Mouse (Mus musculus): ENCODE data around the gene E130309D02Rik.

Gene E130309D02Rik

GRCm38 (mm10) chr5:143308825-143309224 lies 6.3 kb downstream of the E130309D02Rik start:
- no peak for DNase-seq

GRCm38 (mm10) chr5:143304251-143304650 lies 10.9 kb downstream of the E130309D02Rik start:
- DNase-seq, result peak; percentile 23

GRCm38 (mm10) chr5:143301296-143301695 lies 13.9 kb downstream of the E130309D02Rik start:
- peak; percentile 18 for DNase-seq

GRCm38 (mm10) chr5:143299686-143300085 lies 15.5 kb downstream of the E130309D02Rik start:
- DNase-seq, result peak; percentile 72

DNA sequence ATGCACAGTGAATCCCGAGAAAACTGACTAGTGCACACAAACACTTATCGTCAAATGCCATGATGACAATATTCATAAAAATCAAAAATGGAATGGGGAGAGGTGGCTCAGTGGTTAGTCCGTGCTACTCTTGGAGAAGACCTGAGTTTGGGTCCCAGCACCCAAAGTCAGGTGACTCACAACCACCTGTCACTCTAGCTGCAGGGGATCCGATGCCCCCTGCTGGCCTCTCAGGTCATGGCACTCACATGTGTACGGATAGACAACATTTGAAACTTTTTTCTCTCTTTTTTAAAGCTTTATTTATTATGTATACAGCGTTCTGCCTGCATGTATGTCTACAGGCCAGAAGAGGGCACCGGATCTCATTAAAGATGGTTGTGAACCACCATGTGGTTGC lies 16.8 kb downstream of the E130309D02Rik start:
- DNase-seq, result no peak

DNA sequence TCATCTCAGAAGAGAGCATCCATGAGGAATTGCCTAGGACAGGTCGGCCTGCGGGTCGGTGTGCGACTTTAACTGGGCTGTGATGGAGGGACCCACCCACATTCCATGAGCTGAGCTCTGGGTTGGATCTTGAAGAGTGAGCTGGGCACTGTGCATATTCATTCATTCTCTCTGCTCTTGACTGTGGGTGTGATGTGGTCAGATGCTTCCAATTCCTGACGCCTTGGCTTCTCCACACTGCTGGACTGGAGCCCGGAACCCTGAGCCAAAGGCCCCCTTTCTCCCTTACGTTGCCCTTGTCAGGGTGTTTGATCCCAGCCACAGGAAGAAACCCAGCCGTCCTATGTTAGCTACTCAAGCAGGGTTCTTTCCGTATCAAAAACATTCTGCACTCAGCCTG lies 17.2 kb downstream of the E130309D02Rik start:
- DNase-seq, result no peak

DNA sequence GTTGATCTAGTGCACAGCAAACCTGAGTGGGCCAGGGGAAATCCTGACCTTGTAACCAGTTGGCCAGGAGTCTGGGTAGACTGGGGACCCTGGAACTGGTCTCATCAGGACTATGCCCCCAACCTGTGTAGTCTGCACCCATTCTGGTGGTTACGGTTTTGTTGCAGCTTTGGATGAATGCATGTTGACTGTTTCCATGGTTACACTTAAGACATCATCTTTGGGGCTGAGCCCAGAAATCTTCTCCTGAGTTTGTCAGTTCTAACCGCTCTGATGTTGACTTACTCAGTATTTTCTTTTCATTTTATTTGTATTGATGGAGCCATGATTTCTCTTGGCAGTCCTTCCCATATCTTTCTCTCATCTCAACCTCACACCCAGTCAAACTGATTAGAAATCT lies 19.8 kb downstream of the E130309D02Rik start:
- no peak for DNase-seq

DNA sequence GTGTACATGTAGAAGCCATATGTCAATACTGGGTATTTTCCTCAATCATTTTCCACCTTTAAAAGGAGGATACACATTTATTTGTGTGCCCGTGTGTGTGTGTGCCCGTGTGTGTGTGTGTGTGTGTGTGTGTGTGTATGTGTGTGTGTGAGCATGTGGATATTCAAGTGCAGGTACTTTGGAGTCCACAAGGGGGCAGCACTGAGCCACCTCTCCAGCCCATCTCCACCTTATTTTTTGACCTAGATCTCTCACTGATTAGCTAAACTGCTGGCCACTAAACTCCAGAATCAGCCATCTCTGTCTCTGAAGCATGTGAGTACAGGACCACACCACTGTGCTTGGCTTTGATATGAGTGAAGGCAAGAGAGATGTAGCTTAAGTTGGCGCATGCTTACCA lies 20.3 kb downstream of the E130309D02Rik start:
- DNase-seq, result no peak

GRCm38 (mm10) chr5:143293404-143293803 lies 21.8 kb downstream of the E130309D02Rik start, which contains the start of gene Zfp853:
Zfp853 (minus strand) TSS chr5:143293623.
- DNase-seq, result no peak

DNA sequence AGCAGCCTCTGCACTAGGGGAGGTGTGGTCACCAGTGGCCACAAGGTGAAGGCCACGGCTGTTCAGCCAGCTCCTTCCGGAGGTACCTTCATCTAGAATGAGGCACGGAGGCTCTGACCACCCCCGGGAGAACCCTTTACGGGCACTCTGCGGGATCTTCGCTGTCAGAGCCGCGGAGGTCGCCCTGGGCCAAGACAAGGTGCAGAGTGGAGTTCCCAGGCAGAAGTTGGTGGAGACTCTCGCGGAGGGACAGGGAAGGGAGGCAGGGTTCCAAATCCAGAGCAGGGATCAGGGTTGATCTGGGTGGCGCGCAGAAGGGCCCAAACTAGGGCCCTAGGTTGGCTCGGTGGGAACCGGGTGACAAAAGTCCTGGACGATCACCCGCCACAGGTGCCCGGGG lies 22.3 kb downstream of the E130309D02Rik start:
- DNase-seq, result no peak

GRCm38 (mm10) chr5:143289299-143289698 lies 25.9 kb downstream of the E130309D02Rik start:
- no peak for DNase-seq

GRCm38 (mm10) chr5:143288378-143288911 lies 26.7 kb downstream of the E130309D02Rik start:
- no peak for DNase-seq

- DNase-seq, result no peak
Observed at GRCm38 (mm10) chr5:143287774-143288328, 27.3 kb downstream of the E130309D02Rik start.

DNA sequence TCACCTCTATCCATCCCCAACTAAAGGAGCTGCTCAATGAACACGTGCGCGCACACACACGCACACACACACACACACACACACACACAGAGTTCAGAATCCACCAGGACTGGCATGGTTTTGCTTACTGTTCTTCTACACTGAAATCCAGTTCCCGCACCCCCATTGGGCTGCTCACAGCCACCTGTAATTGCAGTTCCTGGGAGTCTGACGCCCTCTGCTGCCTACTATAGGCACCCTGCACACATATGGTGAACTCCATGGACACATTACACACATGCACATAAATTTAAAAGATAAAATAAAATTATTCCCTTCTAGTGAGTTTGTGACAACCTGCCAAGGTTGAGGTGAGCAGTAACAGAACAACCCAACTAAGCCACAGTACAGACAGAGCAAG lies 30.4 kb downstream of the E130309D02Rik start:
- DNase-seq, result peak; percentile 17

GRCm38 (mm10) chr5:143279247-143279646 lies 35.9 kb downstream of the E130309D02Rik start:
- no peak for DNase-seq

- DNase-seq, result no peak
Observed at GRCm38 (mm10) chr5:143275761-143276160, 39.4 kb downstream of the E130309D02Rik start.

DNA sequence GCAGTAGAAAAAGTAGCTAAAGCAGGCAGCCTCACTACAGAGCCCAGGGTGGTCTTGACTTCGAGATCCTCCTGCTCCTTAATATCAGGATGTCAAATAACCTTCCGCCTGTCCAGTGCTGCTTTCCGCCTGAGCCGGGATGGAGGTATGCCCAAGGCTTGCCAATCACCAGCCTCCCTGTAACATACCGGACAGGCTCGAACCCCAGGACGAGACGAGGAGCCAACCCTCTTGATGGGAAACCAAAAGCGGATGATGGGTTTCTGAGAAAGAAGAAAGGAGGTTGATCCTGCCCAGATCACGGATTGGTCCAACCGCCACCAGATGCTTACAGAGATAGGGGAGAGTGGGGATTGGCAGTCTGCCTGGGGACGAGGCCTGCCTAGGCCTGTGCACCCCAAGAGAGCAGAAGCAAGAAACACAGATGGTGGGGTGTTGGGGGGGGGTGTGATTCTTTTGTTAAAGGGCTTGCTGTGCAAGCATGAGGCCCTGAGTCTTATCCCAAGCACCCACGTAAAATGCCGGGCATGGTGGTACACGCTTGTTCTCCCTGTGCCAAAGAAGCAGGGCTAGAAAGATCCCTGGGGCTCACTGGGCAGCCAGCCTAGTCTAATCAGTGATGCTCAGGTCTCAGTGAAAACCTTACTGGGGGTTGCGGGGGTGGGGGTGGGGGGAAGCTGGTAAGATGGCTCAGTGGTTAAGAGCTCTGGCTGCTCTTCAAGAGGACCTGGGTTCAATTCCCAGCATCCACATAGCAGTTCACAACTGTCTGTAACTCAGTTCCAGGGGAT lies 42.4 kb downstream of the E130309D02Rik start:
- DNase-seq, result no peak

DNA sequence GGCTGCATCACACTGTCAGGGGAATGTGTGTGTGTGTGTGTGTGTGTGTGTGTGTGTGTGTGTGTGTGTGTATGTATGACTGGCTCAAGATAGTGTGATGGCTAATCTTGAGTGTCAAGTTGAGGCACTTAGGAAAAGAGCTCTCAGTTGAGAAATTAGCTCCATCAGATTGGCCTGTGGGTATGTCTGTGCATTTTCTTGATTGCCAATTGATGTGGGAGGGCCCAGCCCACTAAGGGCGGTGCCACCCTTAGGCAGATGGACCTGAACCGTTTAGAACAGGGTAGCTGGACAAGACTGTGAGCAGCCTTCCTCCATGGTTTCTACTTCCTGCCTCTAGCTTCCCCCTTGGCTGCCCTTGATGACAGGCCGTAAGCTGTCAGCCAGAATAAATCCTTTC lies 43.1 kb downstream of the E130309D02Rik start:
- DNase-seq, result no peak

GRCm38 (mm10) chr5:143271642-143272041 lies 43.5 kb downstream of the E130309D02Rik start:
- no peak for DNase-seq

DNA sequence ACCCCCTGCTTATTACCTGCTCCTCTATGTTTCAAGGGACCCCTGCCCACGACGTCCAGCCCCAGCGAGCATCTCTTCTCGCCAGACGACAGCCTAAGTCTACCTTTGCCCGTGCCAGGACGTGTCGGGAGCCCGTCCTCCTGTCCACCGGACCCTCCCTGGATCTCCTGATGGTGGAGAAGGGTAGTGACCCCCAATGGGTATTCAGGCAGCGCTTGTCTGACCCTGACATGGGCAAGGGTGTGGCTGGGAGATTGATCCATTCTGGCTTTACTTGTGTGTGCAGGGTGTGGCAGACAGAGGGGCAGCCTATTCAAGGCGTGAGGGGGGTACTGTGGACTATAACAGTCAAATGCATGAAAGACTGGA lies 45.0 kb downstream of the E130309D02Rik start:
- DNase-seq, result no peak

GRCm38 (mm10) chr5:143269363-143270150 lies 45.6 kb downstream of the E130309D02Rik start, which contains the start of gene Zfp316:
Zfp316 (minus strand) TSS chr5:143270022.
- peak; percentile 78 for DNase-seq

DNA sequence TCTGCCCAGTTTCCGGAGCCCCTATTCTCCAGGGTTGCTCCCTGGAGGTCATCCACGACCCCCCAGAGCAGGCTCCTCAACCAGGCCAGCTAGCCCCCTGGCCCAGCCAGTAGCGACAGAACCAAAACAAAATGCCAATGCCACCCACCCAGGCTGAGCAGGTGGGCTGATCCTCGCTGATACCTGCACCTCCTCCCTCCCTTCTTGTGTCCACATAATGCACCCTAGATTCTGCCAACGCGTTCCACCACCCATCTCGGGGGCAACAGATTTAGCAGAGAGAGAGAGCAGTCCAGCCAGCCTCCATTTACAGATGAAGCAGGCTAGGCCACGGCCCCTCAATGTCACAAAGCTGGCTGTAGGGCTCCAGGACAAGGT lies 46.2 kb downstream of the E130309D02Rik start:
- no peak for DNase-seq

DNA sequence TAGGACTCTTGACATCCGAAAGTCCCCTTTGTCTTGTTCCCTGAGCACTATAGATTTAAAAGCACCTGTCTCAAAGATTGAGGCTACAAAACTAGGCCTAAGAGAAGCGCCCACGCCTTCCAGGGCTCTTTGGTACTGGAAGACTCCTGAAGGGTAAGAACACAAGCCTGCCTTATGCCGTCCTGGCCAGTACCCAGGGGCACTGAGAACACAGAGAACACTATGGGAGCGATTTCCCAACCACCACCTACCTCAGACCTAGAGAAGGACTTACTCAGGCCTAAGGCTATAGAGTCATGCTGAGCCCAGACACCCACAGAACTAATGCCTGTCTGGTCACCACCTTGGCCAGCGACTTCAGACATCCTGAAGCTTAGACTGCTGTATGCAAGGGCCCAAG lies 48.4 kb downstream of the E130309D02Rik start:
- DNase-seq, result no peak
